Mouse (Mus musculus) hindbrain, postnatal 0 days (tissue): ENCODE measurements around the gene Atp10a. TPM values are rescaled to one million over a fixed set of nuclear protein-coding genes. Genes with fewer than 3 reads are reported as not detected.

ENCODE experiments used
- ATAC-seq: fragments of 200-750 bp; cut with Nextera tagmentation; 2 replicates; pipeline ENCODE4 v1.8.0; 2017; ENCODE audit warnings: mild to moderate bottlenecking, moderate TSS enrichment, moderate library complexity
- DNase-seq: peaks from one replicate; pipeline ENCODE4 v3.0.0-alpha.2; 2015; ENCODE audit warnings: low spot score
- H3K27ac ChIP-seq: fragments of 300-500 bp; sonication (generic); 2 replicates; pipeline ENCODE4 v1.5.1; 2014; ENCODE audit warnings: mild to moderate bottlenecking
- H3K27me3 ChIP-seq: fragments of 300-500 bp; sonication (generic); 2 replicates; pipeline ENCODE4 v1.6.1; 2014; ENCODE audit warnings: low read length, mixed read lengths; ENCODE audit not compliant: insufficient read depth
- H3K36me3 ChIP-seq: fragments of 300-500 bp; sonication (generic); 2 replicates; pipeline ENCODE4 v1.6.1; 2014; ENCODE audit warnings: low read length, mixed read lengths; ENCODE audit not compliant: insufficient read depth
- H3K4me1 ChIP-seq: fragments of 300-500 bp; sonication (generic); 2 replicates; pipeline ENCODE4 v1.6.1; 2014; ENCODE audit warnings: antibody characterized with exemption, low read length, mixed read lengths; ENCODE audit not compliant: insufficient read depth
- H3K4me2 ChIP-seq: fragments of 300-500 bp; sonication (generic); 2 replicates; pipeline ENCODE4 v1.6.1; 2014; ENCODE audit warnings: low read depth, mild to moderate bottlenecking, low read length, moderate library complexity, mixed read lengths
- H3K4me3 ChIP-seq: fragments of 300-500 bp; sonication (generic); 2 replicates; pipeline ENCODE4 v1.5.1; 2014; ENCODE audit warnings: low read length
- H3K9ac ChIP-seq: fragments of 300-500 bp; sonication (generic); replicated peaks from 2 replicates; pipeline ENCODE4 v1.6.1; 2014; ENCODE audit warnings: mild to moderate bottlenecking, low read length, moderate library complexity, mixed read lengths
- H3K9me3 ChIP-seq: fragments of 300-500 bp; sonication (generic); 2 replicates; pipeline ENCODE4 v1.6.1; 2016; ENCODE audit warnings: low read length, mixed read lengths
- CTCF ChIP-seq: IDR thresholded peaks from 2 replicates; pipeline ENCODE4 v1.5.1; 2016; ENCODE audit warnings: antibody characterized with exemption, control low read depth, low read depth
- WGBS: fragments of 180-500 bp; shearing (Covaris S2); extraction: QIAGEN DNeasy Blood & Tissue Kit; methylation state at CpG from one replicate; pipeline ENCODE4 v1.1.7; 2014; 5-methylcytosine and 5-hydroxymethylcytosine counted together
- polyA plus RNA-seq: library from polyadenylated mRNA; unstranded; fragments of >200 nt; fragmentation: Nextera tagmentation; extraction: Ambion mirVana; gene quantifications from 2 replicates; pipeline ENCODE4 v1.2.1, GENCODE M21; 2015
- total RNA-seq: library from RNA; depleted of rRNA; stranded (reverse); fragments of >200 nt; gene quantifications from 2 replicates; pipeline ENCODE4 v1.2.3, GENCODE M21; 2014

The Atp10a gene
- total and polyA plus RNA-seq, 2 experiments from 2014 or later: 0.75 to 5.9 TPM

GRCm38 (mm10) chr7:58840367-58840766, 184.4 kb downstream of the Atp10a start:
- H3K4me3 ChIP-seq: no peak overlapping the region
- H3K4me1 ChIP-seq: peaks cover 21% of the 10 kb centered on the region
- no peak for ATAC-seq
- H3K9ac ChIP-seq: no peak overlapping the region
- H3K36me3 ChIP-seq: no peaks in the 10 kb centered on the region
- no peaks in the 10 kb centered on the region for H3K9me3 ChIP-seq
- no peaks in the 10 kb centered on the region for H3K27me3 ChIP-seq
- DNase-seq: no peak
- H3K27ac ChIP-seq: no peak overlapping the region
- H3K4me2 ChIP-seq: no peak overlapping the region
- no peak for TF ChIP-seq CTCF
- WGBS: 86% methylated on average over 2 of the region's 2 CpGs

- H3K36me3 ChIP-seq: no peaks in the 10 kb centered on the region
- TF ChIP-seq CTCF: no peak
- DNase-seq (no peak), ATAC-seq (no peak)
- no peaks in the 10 kb centered on the region for H3K9me3 ChIP-seq
- H3K27me3 ChIP-seq: no peaks in the 10 kb centered on the region
- H3K9ac ChIP-seq: no peak overlapping the region
- no peak overlapping the region for H3K4me3 ChIP-seq
- WGBS: 87% methylated on average over 1 of the region's 1 CpGs
- H3K4me2 ChIP-seq: no peak overlapping the region
- peaks cover 21% of the 10 kb centered on the region for H3K4me1 ChIP-seq
- no peak overlapping the region for H3K27ac ChIP-seq
Measured at GRCm38 (mm10) chr7:58841066-58841465, 185.1 kb downstream of the Atp10a start.

GRCm38 (mm10) chr7:58842818-58843217, 186.9 kb downstream of the Atp10a start:
- Histone ChIP-seq H3K4me2 (no peak overlapping the region), H3K4me3 (no peak overlapping the region), H3K9ac (no peak overlapping the region), H3K9me3 (no peaks in the 10 kb centered on the region), H3K27me3 (no peaks in the 10 kb centered on the region), H3K27ac (peak overlapping the region; percentile 93), H3K36me3 (no peaks in the 10 kb centered on the region), H3K4me1 (peaks cover 21% of the 10 kb centered on the region)
- ATAC-seq (no peak), DNase-seq (peak; percentile 48)
- WGBS: 11% methylated on average over 3 of the region's 3 CpGs
- no peak for TF ChIP-seq CTCF

- Histone ChIP-seq H3K27me3 (no peaks in the 10 kb centered on the region), H3K9ac (no peak overlapping the region; the same call in 1 of the 2 replicates), H3K9me3 (no peaks in the 10 kb centered on the region), H3K27ac (peak overlapping the region; percentile 93), H3K4me1 (peaks cover 21% of the 10 kb centered on the region), H3K36me3 (no peaks in the 10 kb centered on the region), H3K4me2 (peak overlapping the region; percentile 48), H3K4me3 (peak overlapping the region; percentile 8; the same call in 1 of the 2 replicates)
- ATAC-seq (peak; percentile 98), DNase-seq (peak; percentile 95)
- 0% methylated on average over 9 of the region's 9 CpGs for WGBS
- no peak for TF ChIP-seq CTCF
Measured at GRCm38 (mm10) chr7:58843767-58844445, 187.9 kb downstream of the Atp10a start.

GRCm38 (mm10) chr7:58844449-58844848, 188.5 kb downstream of the Atp10a start:
- Histone ChIP-seq H3K36me3 (no peaks in the 10 kb centered on the region), H3K9ac (no peak overlapping the region; the same call in 1 of the 2 replicates), H3K4me3 (peak overlapping the region; percentile 8; the same call in 1 of the 2 replicates), H3K27ac (peak overlapping the region; percentile 93), H3K9me3 (no peaks in the 10 kb centered on the region), H3K4me1 (peaks cover 21% of the 10 kb centered on the region), H3K27me3 (no peaks in the 10 kb centered on the region), H3K4me2 (peak overlapping the region; percentile 48)
- no peak for TF ChIP-seq CTCF
- DNase-seq (no peak), ATAC-seq (peak; percentile 28)
- WGBS: 25% methylated on average over 4 of the region's 4 CpGs

GRCm38 (mm10) chr7:58858921-58859320, 203.0 kb downstream of the Atp10a start:
- H3K9me3 ChIP-seq: no peaks in the 10 kb centered on the region
- H3K4me2 ChIP-seq: no peak overlapping the region
- no peak for TF ChIP-seq CTCF
- 94% methylated on average over 4 of the region's 4 CpGs for WGBS
- no peak overlapping the region for H3K9ac ChIP-seq
- no peaks in the 10 kb centered on the region for H3K36me3 ChIP-seq
- ATAC-seq (no peak), DNase-seq (no peak)
- H3K4me3 ChIP-seq: no peak overlapping the region
- H3K27me3 ChIP-seq: no peaks in the 10 kb centered on the region
- H3K4me1 ChIP-seq: no peaks in the 10 kb centered on the region
- H3K27ac ChIP-seq: no peak overlapping the region

GRCm38 (mm10) chr7:58863174-58863573, 207.2 kb downstream of the Atp10a start:
- Histone ChIP-seq H3K27ac (no peak overlapping the region), H3K27me3 (no peaks in the 10 kb centered on the region), H3K4me2 (no peak overlapping the region), H3K36me3 (no peaks in the 10 kb centered on the region), H3K9me3 (no peaks in the 10 kb centered on the region), H3K4me1 (no peaks in the 10 kb centered on the region), H3K9ac (no peak overlapping the region), H3K4me3 (no peak overlapping the region)
- no peak for DNase-seq
- TF ChIP-seq CTCF: no peak
- ATAC-seq: no peak
- 83% methylated on average over 3 of the region's 3 CpGs for WGBS
